10 mouse cellular contexts compared by ENCODE assay signal in genomic region chr13:69559291-69559961, GRCm38 (mm10). TPM values are rescaled to one million over a fixed set of nuclear protein-coding genes. Genes with fewer than 3 reads are reported as not detected.
DNase-seq lines count a peak whose midpoint lies in the region; ATAC-seq and TF ChIP-seq lines count a peak whose summit lies in the region.
"Had no signal": no experiment of that assay in that cellular context is flagged by ENCODE, and none has a peak within 500 bp of the region (broad histone marks: within the 10 kb centered on the region; RNA-seq: fewer than 3 reads in every experiment).

No protein-coding gene starts in this region.

- ATAC-seq in midbrain, embryonic 15.5 days (replicated peaks): peak; percentile 77

- peaks cover 9% of the 10 kb centered on the region; the same call in 1 of the 2 replicates for H3K4me1 ChIP-seq in heart, adult 2 months (ENCODE audit: control insufficient read depth, insufficient read depth, low read length)
- peaks cover 10% of the 10 kb centered on the region for H3K4me1 ChIP-seq in midbrain, embryonic 15.5 days

- 0 out of 2 replicates have a peak overlapping the region, but pooled peaks have one; percentile 5 for H3K9ac ChIP-seq in heart, adult 2 months (ENCODE audit: low read depth, low read length)
- H3K9ac ChIP-seq in midbrain, embryonic 15.5 days: no peak overlapping the region

- no peak overlapping the region for H3K4me3 ChIP-seq in heart, adult 2 months
- H3K4me3 ChIP-seq in midbrain, embryonic 15.5 days: no peak overlapping the region

- TF ChIP-seq EP300 in heart, adult 2 months (IDR thresholded peaks at IDR 0.05; ENCODE audit: insufficient read depth, low read depth, low read length): 0 out of 2 replicates have a peak, but pooled peaks have one; percentile 16

- intact Hi-C loops in heart, adult 2 months (cut with DNase I): loop anchor here (5.0 kb wide), 1 partner anchor 53 kb away; the partner anchor contains the start of gene Srd5a1

- no peak for TF ChIP-seq CTCF in heart, adult 2 months (IDR thresholded peaks at IDR 0.05)

- TF ChIP-seq POLR2A in heart, adult 2 months (IDR thresholded peaks at IDR 0.05; ENCODE audit: insufficient read depth, low read depth, low read length): no peak

- H3K79me2 ChIP-seq in heart, adult 2 months (replicated peaks; ENCODE audit: control insufficient read depth, insufficient read depth, low read length): no peaks in the 10 kb centered on the region

- peak overlapping the region; percentile 26 for H3K27ac ChIP-seq in heart, adult 2 months
- peak overlapping the region; percentile 28; the same call in 1 of the 2 replicates for H3K27ac ChIP-seq in midbrain, embryonic 15.5 days
- H3K27ac ChIP-seq: macrophage had no signal

- peak; percentile 27 to 50 for DNase-seq in heart, adult 2 months
- no peak for DNase-seq in heart, postnatal 4 days
- DNase-seq in urinary bladder, postnatal 36 days (ENCODE audit: low spot score in 2 of 2): peak; percentile 50 to 55
- no peak for DNase-seq in urinary bladder, postnatal 10 days (ENCODE audit: low spot score)
- no peak for DNase-seq in thymus, postnatal 10 days (ENCODE audit: low spot score in 2 of 2)
- no peak for DNase-seq in right cerebral cortex, adult 2 months (ENCODE audit: low spot score in 2 of 2)
- no peak for DNase-seq in natural killer cell, adult 2 months (ENCODE audit: low spot score in 2 of 2)
- DNase-seq: kidney, adult 18-20 months had no signal

- 36% methylated on average over 13 of the region's 13 CpGs for WGBS in heart, adult 2 months
- WGBS in midbrain, embryonic 15.5 days: 12% methylated on average over 13 of the region's 13 CpGs

- H3K36me3 ChIP-seq in heart, adult 2 months (ENCODE audit: control insufficient read depth, insufficient read depth, low read length): no peaks in the 10 kb centered on the region
- H3K36me3 ChIP-seq in midbrain, embryonic 15.5 days (replicated peaks): no peaks in the 10 kb centered on the region

- no peaks in the 10 kb centered on the region; the same call in 1 of the 2 replicates for H3K27me3 ChIP-seq in heart, adult 2 months (ENCODE audit: control insufficient read depth, insufficient read depth, low read length)
- H3K27me3 ChIP-seq in midbrain, embryonic 15.5 days (replicated peaks): no peaks in the 10 kb centered on the region

- H3K9me3 ChIP-seq in midbrain, embryonic 15.5 days: no peaks in the 10 kb centered on the region

- no peak overlapping the region for H3K4me2 ChIP-seq in midbrain, embryonic 15.5 days

RNA-seq across cellular contexts. Expression of gene Tent4a, which starts 25.0 kb away (rescaled TPM):
- 10 to 100 TPM; 11.0 to 12.7 TPM for total RNA-seq in heart, adult 2 months (2021)
- 8.1 and 8.9 TPM in 2 replicates for polyA plus RNA-seq in heart, adult 2 months (2012; rRNA removed)
- 10 to 100 TPM; 23.1 to 25.0 TPM for total RNA-seq in heart, postnatal 4 days (2021)
- 7.2 and 7.6 TPM in 2 replicates for polyA plus RNA-seq in midbrain, embryonic 15.5 days (2015; fragmentation: Nextera tagmentation; extraction: Ambion mirVana)

RNA-seq across cellular contexts. Expression of gene Nsun2, which starts 25.9 kb away (rescaled TPM):
- total RNA-seq in heart, adult 2 months (2021): 10 to 100 TPM; 40.4 to 47.9 TPM
- 29.3 and 53.3 TPM in 2 replicates for polyA plus RNA-seq in heart, adult 2 months (2012; rRNA removed)
- total RNA-seq in heart, postnatal 4 days (2021): 10 to 100 TPM; 48.9 to 50.9 TPM
- polyA plus RNA-seq in midbrain, embryonic 15.5 days (2015; fragmentation: Nextera tagmentation; extraction: Ambion mirVana): 72.0 and 73.1 TPM in 2 replicates

RNA-seq across cellular contexts. Expression of gene Srd5a1, which starts 51.8 kb away (rescaled TPM):
- under 1 TPM; 0.64 to 0.65 TPM for total RNA-seq in heart, adult 2 months (2021)
- polyA plus RNA-seq in heart, adult 2 months (2012; rRNA removed): 1.2 and 1.3 TPM in 2 replicates
- 1 to 10 TPM; 2.4 to 2.7 TPM for total RNA-seq in heart, postnatal 4 days (2021)
- polyA plus RNA-seq in midbrain, embryonic 15.5 days (2015; fragmentation: Nextera tagmentation; extraction: Ambion mirVana): 30.0 and 30.6 TPM in 2 replicates

Comparison
In these comparisons a context has a peak if more than half of its experiments do, and no peak if none do; other contexts are left out.
1. DNase-seq: peak in heart, adult 2 months (2 of 2) and urinary bladder, postnatal 36 days (2 of 2); none in heart, postnatal 4 days (single experiment), urinary bladder, postnatal 10 days (single experiment), thymus, postnatal 10 days (0 of 2), right cerebral cortex, adult 2 months (0 of 2) and natural killer cell, adult 2 months (0 of 2).